Mouse (Mus musculus) heart, embryonic 15.5 days (tissue): ENCODE results near the gene Cic. TPM values are rescaled to one million over a fixed set of nuclear protein-coding genes. Genes with fewer than 3 reads are reported as not detected.
A peak's percentile ranks its signal among the peaks of the same experiment; 100 is the strongest.
"Not testable (repeated sequence)": the region's sequence is repeated elsewhere in the genome, so short reads cannot be mapped to it uniquely, and the experiment has no call there.

Experiments used
- ATAC-seq: fragments of 200-750 bp; cut with Nextera tagmentation; replicated peaks from 2 replicates; pipeline ENCODE4 v1.8.0; 2017; ENCODE audit warnings: low read depth, moderate TSS enrichment; ENCODE audit not compliant: insufficient number of reproducible peaks, insufficient read depth, low FRiP score
- H3K27ac ChIP-seq: fragments of 300-500 bp; sonication (generic); 2 replicates; pipeline ENCODE4 v1.5.1; 2015; ENCODE audit warnings: mild to moderate bottlenecking, inconsistent platforms
- H3K27me3 ChIP-seq: fragments of 300-500 bp; sonication (generic); 2 replicates; pipeline ENCODE4 v1.6.1; 2015; ENCODE audit warnings: inconsistent platforms
- H3K36me3 ChIP-seq: fragments of 300-500 bp; sonication (generic); 2 replicates; pipeline ENCODE4 v1.6.1; 2015; ENCODE audit warnings: mild to moderate bottlenecking, inconsistent platforms
- H3K4me1 ChIP-seq: fragments of 300-500 bp; sonication (generic); replicated peaks from 2 replicates; pipeline ENCODE4 v1.6.1; 2015; ENCODE audit warnings: inconsistent platforms
- H3K4me2 ChIP-seq: fragments of 300-500 bp; sonication (generic); 2 replicates; pipeline ENCODE4 v1.6.1; 2015; ENCODE audit warnings: inconsistent platforms, mild to moderate bottlenecking, moderate library complexity
- H3K4me3 ChIP-seq: fragments of 300-500 bp; sonication (generic); 2 replicates; pipeline ENCODE4 v1.5.1; 2015; ENCODE audit warnings: mild to moderate bottlenecking, inconsistent platforms
- H3K9ac ChIP-seq: fragments of 300-500 bp; sonication (generic); 2 replicates; pipeline ENCODE4 v1.6.1; 2015; ENCODE audit warnings: mild to moderate bottlenecking, inconsistent platforms
- H3K9me3 ChIP-seq: fragments of 300-500 bp; sonication (generic); replicated peaks from 2 replicates; pipeline ENCODE4 v1.6.1; 2016; ENCODE audit warnings: inconsistent platforms
- WGBS: fragments of 180-500 bp; shearing (Covaris S2); methylation state at CpG from one replicate; pipeline ENCODE4 v1.1.7; 2015; ENCODE audit warnings: mixed read lengths; 5-methylcytosine and 5-hydroxymethylcytosine counted together
- polyA plus RNA-seq: library from polyadenylated mRNA; unstranded; fragments of >200 nt; fragmentation: Nextera tagmentation; extraction: Ambion mirVana; gene quantifications from 2 replicates; pipeline ENCODE4 v1.2.1, GENCODE M21; 2015

The Cic gene
- polyA plus RNA-seq, 1 experiment from 2014 or later: 22.9 TPM

DNA sequence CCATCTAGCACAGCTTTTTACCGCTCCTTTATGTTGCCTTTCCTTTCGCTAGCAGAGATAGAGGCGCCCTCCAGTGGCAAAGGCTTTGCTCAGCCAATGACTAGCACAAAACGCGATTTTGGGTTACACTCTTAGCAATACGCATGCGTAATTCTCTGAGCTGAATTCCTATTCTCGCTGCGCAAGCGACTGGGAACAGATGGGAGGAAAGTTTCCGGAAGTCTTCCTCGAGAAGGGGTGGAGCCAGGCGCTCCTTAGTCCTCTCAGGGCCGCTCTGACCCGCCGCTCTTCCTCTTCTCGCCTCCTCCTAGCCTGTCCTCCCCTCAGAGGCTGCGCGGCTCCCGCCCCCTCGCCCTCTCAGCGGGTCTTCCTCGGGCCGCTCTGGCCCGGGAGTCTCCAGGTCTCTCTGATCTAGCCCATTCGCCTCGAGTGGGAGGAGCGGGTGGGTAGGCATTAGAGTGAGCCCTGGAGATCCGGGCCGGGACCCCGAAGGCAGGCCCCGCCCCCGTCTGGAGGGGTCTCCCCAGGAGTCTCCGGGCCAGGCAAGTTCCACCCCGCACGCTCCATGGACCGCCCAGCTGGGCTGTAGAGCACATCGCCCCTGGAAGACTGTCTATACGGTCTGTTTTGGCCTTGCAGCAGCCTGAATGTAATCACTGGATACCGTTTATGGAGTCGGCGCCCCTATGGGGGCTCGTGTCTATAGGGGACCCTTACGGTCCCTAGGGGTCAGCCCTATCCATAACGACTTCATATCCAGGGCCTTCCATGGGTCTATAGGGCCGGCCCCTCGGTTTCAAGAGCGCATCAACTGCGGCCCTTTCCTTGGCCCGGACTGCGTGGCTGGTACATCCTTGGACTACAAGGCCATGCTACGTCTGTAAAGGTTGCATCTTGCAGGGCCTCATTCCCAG, 49.3 kb downstream of the Cic start, which contains the start of gene Megf8:
Gene Megf8, plus strand, starts transcription at position 633 of the 914 bp plus-strand sequence.
- WGBS: under 1% methylated on average over 52 of the region's 52 CpGs
- Histone ChIP-seq H3K9me3 (no peaks in the 10 kb centered on the region), H3K4me1 (peaks cover 36% of the 10 kb centered on the region), H3K4me3 (peak within 1 kb of the TSS; percentile 68), H3K27ac (peak within 1 kb of the TSS; percentile 82), H3K4me2 (peak within 1 kb of the TSS; percentile 91), H3K27me3 (peaks cover 44% of the 10 kb centered on the region), H3K36me3 (no peaks in the 10 kb centered on the region), H3K9ac (peak within 1 kb of the TSS; percentile 67)
- ATAC-seq: peak; percentile 97

DNA sequence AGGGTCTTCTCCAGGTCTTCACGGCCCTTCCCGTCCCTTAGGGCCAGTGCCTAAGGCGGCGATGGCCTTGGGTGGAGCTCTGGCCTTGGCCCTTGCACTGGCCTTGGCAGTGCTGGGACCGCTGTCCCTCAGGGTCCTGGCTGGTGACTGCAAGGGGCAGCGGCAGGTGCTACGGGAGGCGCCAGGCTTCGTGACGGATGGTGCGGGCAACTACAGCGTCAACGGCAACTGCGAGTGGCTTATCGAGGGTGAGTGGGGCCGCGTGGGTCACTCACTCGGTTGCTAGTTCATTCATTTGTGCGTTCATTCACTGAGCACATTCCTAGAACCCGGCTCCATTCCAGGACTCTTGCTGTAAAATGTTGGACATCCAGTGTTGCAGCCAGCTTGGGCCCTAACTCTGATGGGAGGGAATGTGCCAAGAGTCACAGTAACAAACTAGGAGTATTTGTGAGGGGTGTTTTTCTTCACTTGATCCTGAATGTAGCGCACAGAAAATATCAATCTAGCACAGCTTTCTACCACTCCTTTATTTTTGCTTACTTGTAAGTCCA, 50.0 kb downstream of the Cic start:
- peaks cover 36% of the 10 kb centered on the region for H3K27me3 ChIP-seq
- peak overlapping the region; percentile 91 for H3K4me2 ChIP-seq
- no peak for ATAC-seq
- H3K27ac ChIP-seq: peak overlapping the region; percentile 82
- no peaks in the 10 kb centered on the region for H3K36me3 ChIP-seq
- no peaks in the 10 kb centered on the region for H3K9me3 ChIP-seq
- H3K4me3 ChIP-seq: peak overlapping the region; percentile 68
- 15% methylated on average over 21 of the region's 21 CpGs for WGBS
- H3K9ac ChIP-seq: peak overlapping the region; percentile 67
- H3K4me1 ChIP-seq: peaks cover 41% of the 10 kb centered on the region

DNA sequence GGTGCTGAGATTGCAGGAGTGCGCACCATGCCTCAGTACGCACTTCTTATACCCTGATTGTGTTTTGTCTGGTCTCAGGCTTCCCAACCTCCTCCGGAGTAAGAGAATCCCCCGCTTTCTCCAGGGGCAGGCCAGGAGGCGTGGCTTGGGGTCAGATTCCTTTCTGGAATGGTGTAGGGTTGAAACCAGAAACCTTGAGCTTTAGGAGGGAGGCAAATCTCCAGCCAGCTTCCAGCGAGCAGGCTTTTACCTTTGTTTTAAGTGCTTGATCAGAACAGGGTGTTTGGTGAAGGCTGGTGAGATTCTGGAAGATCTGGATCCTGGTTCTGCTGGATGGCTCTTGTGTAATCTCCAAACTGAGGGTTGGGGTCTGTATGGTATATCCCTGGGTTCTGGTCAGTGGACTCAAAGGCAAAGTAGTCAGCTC, 54.6 kb downstream of the Cic start:
- 11% methylated on average over 6 of the region's 6 CpGs for WGBS
- Histone ChIP-seq H3K4me2 (peak overlapping the region; percentile 47), H3K27ac (peak overlapping the region; percentile 77), H3K27me3 (no peaks in the 10 kb centered on the region), H3K4me1 (peaks cover 23% of the 10 kb centered on the region), H3K36me3 (no peaks in the 10 kb centered on the region), H3K9ac (no peak overlapping the region), H3K4me3 (peak overlapping the region; percentile 15; the same call in 1 of the 2 replicates), H3K9me3 (no peaks in the 10 kb centered on the region)
- peak; percentile 62 for ATAC-seq

DNA sequence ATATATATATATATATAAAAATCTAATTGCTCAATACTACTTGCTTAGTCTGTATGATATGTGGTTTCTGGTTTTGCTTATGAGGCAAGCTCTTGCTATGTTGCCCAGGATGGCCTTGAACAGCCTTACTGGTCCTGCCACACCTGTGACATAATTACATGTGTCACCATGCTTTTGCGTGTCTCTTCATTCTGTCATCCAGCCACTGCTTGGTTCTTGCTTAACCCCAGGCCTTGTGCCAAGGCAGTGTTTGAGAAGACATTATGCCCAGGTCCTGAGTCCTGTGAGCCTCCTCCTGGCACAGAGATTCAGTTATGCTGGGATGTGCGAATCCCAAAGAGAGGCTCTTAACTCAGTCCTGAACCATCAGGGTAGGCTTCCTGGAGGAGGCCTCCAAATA, 55.7 kb downstream of the Cic start:
- Histone ChIP-seq H3K4me3 (no peak overlapping the region), H3K9ac (no peak overlapping the region), H3K4me1 (peaks cover 14% of the 10 kb centered on the region), H3K27ac (no peak overlapping the region), H3K27me3 (no peaks in the 10 kb centered on the region), H3K4me2 (no peak overlapping the region), H3K9me3 (no peaks in the 10 kb centered on the region), H3K36me3 (no peaks in the 10 kb centered on the region)
- no peak for ATAC-seq
- 76% methylated on average over 2 of the region's 2 CpGs for WGBS

DNA sequence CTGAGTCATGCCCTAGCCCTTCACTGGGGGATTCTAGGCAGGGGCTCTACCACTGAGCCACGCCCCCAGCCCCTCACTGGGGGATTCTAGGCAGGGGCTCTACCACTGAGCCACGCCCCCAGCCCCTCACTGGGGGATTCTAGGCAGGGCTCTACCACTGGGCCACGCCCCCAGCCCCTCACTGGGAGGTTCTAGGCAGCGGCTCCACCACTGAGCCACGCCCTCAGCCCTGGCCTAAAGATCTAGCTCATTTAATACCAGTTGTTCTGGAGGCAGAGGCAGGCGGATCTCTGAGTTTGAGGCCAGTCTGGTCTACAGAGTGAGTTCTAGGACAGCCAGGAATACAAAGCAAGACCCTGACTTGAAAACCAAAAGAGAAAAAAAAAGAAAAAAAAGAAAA, 57.9 kb downstream of the Cic start:
- H3K27ac ChIP-seq, ATAC-seq, H3K9ac ChIP-seq, H3K27me3 ChIP-seq, H3K9me3 ChIP-seq, H3K36me3 ChIP-seq, H3K4me2 ChIP-seq, H3K4me3 ChIP-seq: not testable (repeated sequence)
- H3K4me1 ChIP-seq: peaks cover 14% of the 10 kb centered on the region
- 91% methylated on average over 6 of the region's 6 CpGs for WGBS

DNA sequence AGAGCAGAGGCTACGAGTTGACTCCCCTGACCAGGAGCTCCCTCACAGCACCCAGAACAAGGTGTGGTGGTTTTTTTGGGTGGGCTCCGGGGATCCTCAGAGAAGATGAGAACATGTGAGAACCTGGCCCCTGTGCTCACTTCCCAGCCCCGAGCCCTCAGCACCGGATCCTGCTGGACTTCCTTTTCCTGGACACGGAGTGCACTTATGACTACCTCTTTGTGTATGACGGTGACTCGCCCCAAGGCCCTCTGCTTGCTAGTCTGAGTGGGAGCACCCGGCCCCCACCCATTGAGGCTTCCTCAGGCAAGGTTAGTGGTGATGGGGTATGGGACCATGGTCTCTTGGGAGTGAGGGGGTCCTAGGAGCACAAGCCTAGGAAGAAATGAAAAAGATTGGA, 58.7 kb downstream of the Cic start:
- H3K4me2 ChIP-seq: no peak overlapping the region
- H3K4me3 ChIP-seq: no peak overlapping the region
- H3K27me3 ChIP-seq: no peaks in the 10 kb centered on the region
- H3K27ac ChIP-seq: no peak overlapping the region
- no peak for ATAC-seq
- no peak overlapping the region for H3K9ac ChIP-seq
- 74% methylated on average over 8 of the region's 8 CpGs for WGBS
- H3K9me3 ChIP-seq: no peaks in the 10 kb centered on the region
- H3K4me1 ChIP-seq: peaks cover 12% of the 10 kb centered on the region
- H3K36me3 ChIP-seq: peaks cover 7% of the 10 kb centered on the region; the same call in 1 of the 2 replicates

DNA sequence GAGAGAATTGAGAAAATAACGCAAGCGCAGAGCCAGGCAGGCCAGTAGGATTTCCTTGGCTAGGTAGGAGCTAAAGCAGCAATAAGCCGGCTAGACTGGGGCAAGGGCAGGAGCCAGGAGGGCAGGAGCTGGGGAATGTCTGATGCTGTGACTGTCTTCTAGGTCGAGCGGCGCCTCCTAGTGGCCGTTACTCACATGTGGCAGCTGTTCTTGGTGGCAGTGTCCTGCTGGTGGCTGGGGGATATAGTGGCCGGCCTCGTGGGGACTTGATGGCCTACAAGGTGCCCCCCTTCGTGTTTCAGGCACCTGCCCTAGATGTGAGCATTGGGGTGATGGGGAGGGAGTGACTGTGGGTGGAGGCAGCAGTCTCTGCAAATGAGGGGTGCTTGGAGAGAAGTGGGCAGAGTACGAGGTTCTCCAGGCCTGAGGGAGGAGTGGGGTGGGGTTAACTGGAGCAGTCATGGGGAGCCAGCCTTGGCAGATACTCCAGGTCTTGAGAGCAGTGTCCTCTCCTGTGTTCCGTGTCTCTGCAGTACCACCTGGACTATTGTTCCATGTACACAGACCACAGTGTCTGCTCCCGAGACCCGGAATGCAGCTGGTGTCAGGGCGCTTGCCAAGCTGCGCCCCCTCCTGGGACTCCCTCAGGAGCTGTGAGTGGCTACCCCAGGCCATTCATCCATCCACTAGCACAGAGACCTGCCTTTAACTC, 66.2 kb downstream of the Cic start:
- peak; percentile 51; the same call in 1 of the 2 replicates for ATAC-seq
- H3K4me2 ChIP-seq: no peak overlapping the region
- no peaks in the 10 kb centered on the region for H3K27me3 ChIP-seq
- H3K36me3 ChIP-seq: peaks cover 18% of the 10 kb centered on the region
- 42% methylated on average over 16 of the region's 16 CpGs for WGBS
- no peak overlapping the region for H3K4me3 ChIP-seq
- no peak overlapping the region for H3K9ac ChIP-seq
- H3K9me3 ChIP-seq: no peaks in the 10 kb centered on the region
- H3K27ac ChIP-seq: no peak overlapping the region
- no peaks in the 10 kb centered on the region for H3K4me1 ChIP-seq

DNA sequence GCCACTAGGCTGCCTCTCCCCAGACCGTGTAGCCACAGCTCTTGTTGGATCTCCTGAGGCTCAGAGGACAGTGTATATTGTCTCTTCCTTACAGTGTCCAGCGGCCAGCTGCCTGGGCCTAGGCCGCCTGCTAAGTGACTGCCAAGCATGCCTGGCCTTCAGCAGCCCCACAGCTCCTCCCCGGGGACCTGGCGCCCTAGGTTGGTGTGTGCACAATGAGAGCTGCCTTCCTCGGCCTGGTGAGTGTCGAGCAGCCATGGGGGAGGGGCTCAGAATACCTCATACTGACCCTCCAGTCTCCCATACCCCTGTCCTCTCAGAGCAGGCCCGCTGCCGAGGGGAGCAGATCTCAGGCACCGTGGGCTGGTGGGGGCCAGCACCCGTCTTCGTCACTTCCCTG, 67.0 kb downstream of the Cic start:
- Histone ChIP-seq H3K27me3 (no peaks in the 10 kb centered on the region), H3K27ac (no peak overlapping the region), H3K9ac (no peak overlapping the region), H3K9me3 (no peaks in the 10 kb centered on the region), H3K4me3 (no peak overlapping the region), H3K4me2 (no peak overlapping the region), H3K4me1 (no peaks in the 10 kb centered on the region), H3K36me3 (peaks cover 18% of the 10 kb centered on the region)
- ATAC-seq: no peak
- 79% methylated on average over 12 of the region's 12 CpGs for WGBS

DNA sequence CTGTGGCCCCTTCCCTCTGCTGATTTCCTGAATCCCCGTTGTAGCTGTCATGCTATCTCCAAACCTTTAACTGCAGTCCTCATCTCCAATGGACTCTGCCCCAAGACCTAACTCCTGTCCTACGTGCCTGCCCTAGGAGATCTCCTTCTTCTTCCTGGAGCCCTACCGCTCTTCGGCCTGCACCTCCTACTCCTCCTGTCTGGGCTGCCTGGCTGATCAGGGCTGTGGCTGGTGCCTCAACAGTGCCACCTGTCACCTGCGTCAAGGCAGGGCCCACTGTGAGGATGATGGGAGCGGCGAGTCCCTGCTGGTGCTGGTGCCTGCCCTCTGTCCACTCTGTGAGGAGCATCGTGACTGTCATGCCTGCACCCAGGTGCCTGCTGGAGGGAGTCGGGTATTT, 71.8 kb downstream of the Cic start:
- Histone ChIP-seq H3K36me3 (peaks cover 11% of the 10 kb centered on the region; the same call in 1 of the 2 replicates), H3K4me3 (no peak overlapping the region), H3K27ac (no peak overlapping the region), H3K9ac (no peak overlapping the region), H3K9me3 (no peaks in the 10 kb centered on the region), H3K27me3 (no peaks in the 10 kb centered on the region), H3K4me1 (no peaks in the 10 kb centered on the region), H3K4me2 (no peak overlapping the region)
- no peak for ATAC-seq
- WGBS: 80% methylated on average over 9 of the region's 9 CpGs

DNA sequence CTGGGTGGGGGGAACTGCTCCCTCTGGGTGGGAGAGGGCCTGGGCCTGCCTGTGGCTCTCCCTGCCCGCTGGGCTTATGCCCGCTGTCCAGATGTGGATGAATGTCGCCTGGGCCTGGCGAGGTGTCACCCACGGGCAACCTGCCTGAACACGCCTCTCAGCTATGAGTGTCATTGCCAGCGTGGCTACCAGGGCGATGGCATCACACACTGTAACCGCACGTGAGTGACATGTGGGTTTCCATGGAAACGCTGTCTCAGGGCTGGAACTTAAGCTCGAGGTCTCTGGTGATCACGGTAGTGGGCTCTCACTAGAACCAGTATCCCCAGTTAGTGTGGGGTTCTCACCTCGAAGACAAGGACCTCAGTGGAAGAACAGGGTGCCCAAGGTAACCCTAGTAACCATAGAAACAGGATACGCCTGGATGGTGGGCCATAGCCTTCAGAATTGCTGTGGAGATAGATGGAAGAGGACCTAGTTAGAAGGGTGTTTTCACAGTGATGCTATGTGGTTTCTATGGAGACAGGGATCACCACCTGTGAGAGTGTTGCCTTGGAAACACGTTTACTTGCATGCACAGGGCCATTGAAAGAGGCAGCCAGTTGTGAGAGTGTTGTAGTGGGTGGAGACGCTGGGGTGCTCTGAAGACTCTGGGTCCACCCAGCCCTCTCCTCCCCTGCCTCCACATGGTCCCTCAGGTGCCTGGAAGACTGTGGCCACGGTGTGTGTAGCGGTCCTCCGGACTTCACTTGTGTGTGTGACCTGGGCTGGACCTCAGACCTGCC, 73.7 kb downstream of the Cic start:
- H3K4me1 ChIP-seq: no peaks in the 10 kb centered on the region
- no peak overlapping the region for H3K27ac ChIP-seq
- 82% methylated on average over 20 of the region's 20 CpGs for WGBS
- no peak overlapping the region for H3K9ac ChIP-seq
- peaks cover 7% of the 10 kb centered on the region; the same call in 1 of the 2 replicates for H3K36me3 ChIP-seq
- H3K4me2 ChIP-seq: no peak overlapping the region
- no peak overlapping the region for H3K4me3 ChIP-seq
- H3K9me3 ChIP-seq: no peaks in the 10 kb centered on the region
- ATAC-seq: no peak
- H3K27me3 ChIP-seq: no peaks in the 10 kb centered on the region
